Mouse (Mus musculus): ENCODE results near the gene Psme1.

- no peak for TF ChIP-seq CTCF (IDR thresholded peaks at IDR 0.05)
- TF ChIP-seq POLR2A (IDR thresholded peaks at IDR 0.05; ENCODE audit: insufficient read depth, low read depth, low read length): no peak
- TF ChIP-seq EP300 (IDR thresholded peaks at IDR 0.05; ENCODE audit: insufficient read depth, low read depth, low read length): no peak
These were observed 50.3 kb downstream of the Psme1 start for GRCm38 (mm10) chr14:55628077-55628827.
